Mouse (Mus musculus) liver, embryonic 16.5 days (tissue): ENCODE measurements around the gene Atp5mpl. TPM values are rescaled to one million over a fixed set of nuclear protein-coding genes. Genes with fewer than 3 reads are reported as not detected.

Experiments used
- polyA plus RNA-seq: library from polyadenylated mRNA; unstranded; fragments of >200 nt; fragmentation: Nextera tagmentation; extraction: Ambion mirVana; gene quantifications from 2 replicates; pipeline ENCODE4 v1.2.1, GENCODE M21; 2015

Atp5mpl gene
- polyA plus RNA-seq, 1 experiment from 2014 or later = 457 TPM

Other genes starting within 250 kb of the Atp5mpl start
- 14.5 and 14.6 TPM in 2 replicates for gene Klc1, start 208.1 kb downstream of the Atp5mpl start, polyA plus RNA-seq
- gene Xrcc3, start 153.1 kb downstream of the Atp5mpl start, polyA plus RNA-seq = 3.5 and 5.0 TPM in 2 replicates
- 70.7 and 76.8 TPM in 2 replicates for gene Zfyve21, start 152.8 kb downstream of the Atp5mpl start, polyA plus RNA-seq
- 1.4 and 1.9 TPM in 2 replicates for gene Ppp1r13b, start 58.9 kb downstream of the Atp5mpl start, polyA plus RNA-seq
- gene Tdrd9, start 4.6 kb upstream of the Atp5mpl start, polyA plus RNA-seq = 0.07 and 0.14 TPM in 2 replicates
- gene Rd3l, start 14.3 kb upstream of the Atp5mpl start, polyA plus RNA-seq = 0.09 TPM in 1 of 2 replicates, not detected in the other
- gene Aspg, start 139.7 kb upstream of the Atp5mpl start, polyA plus RNA-seq = 0.28 and 0.30 TPM in 2 replicates
- gene Kif26a, start 179.2 kb upstream of the Atp5mpl start, polyA plus RNA-seq = 0.21 and 0.27 TPM in 2 replicates